Comparison of ENCODE assay signal across 15 mouse cellular contexts in genomic region chr2:102033818-102034512, GRCm38 (mm10).
A peak's percentile ranks its signal among the peaks of the same experiment; 100 is the strongest.
DNase-seq lines count a peak whose midpoint lies in the region; ATAC-seq and TF ChIP-seq lines count a peak whose summit lies in the region.
"Had no signal": no experiment of that assay in that cellular context is flagged by ENCODE, and none has a peak within 500 bp of the region (broad histone marks: within the 10 kb centered on the region; RNA-seq: fewer than 3 reads in every experiment).

No protein-coding gene starts in this region.

- no peak overlapping the region for H3K4me2 ChIP-seq in forebrain, embryonic 11.5 days (ENCODE audit: low read depth, low read length, severe bottlenecking)
- no peak overlapping the region for H3K4me2 ChIP-seq in limb, embryonic 13.5 days (replicated peaks)
- H3K4me2 ChIP-seq in myocyte (ENCODE audit: low read depth), result peak overlapping the region; percentile 69
- H3K4me2 ChIP-seq: heart, embryonic 12.5 days; kidney, embryonic 15.5 days had no signal

- H3K27me3 ChIP-seq in forebrain, embryonic 10.5 days (ENCODE audit: poor library complexity, severe bottlenecking), result no peaks in the 10 kb centered on the region
- H3K27me3 ChIP-seq in forebrain, embryonic 11.5 days (ENCODE audit: control insufficient read depth, insufficient read depth, low read length), result no peaks in the 10 kb centered on the region
- no peaks in the 10 kb centered on the region for H3K27me3 ChIP-seq in limb, embryonic 13.5 days
- H3K27me3 ChIP-seq in limb, embryonic 10.5 days (ENCODE audit: low read depth, poor library complexity, severe bottlenecking), result no peaks in the 10 kb centered on the region
- H3K27me3 ChIP-seq in myocyte (ENCODE audit: control insufficient read depth, insufficient read depth, insufficient read length), result no peaks in the 10 kb centered on the region
- H3K27me3 ChIP-seq: heart, embryonic 12.5 days; kidney, embryonic 15.5 days had no signal

- no peaks in the 10 kb centered on the region for H3K9me3 ChIP-seq in forebrain, embryonic 10.5 days
- no peaks in the 10 kb centered on the region for H3K9me3 ChIP-seq in forebrain, embryonic 11.5 days (ENCODE audit: control insufficient read depth, low read length)
- no peaks in the 10 kb centered on the region for H3K9me3 ChIP-seq in limb, embryonic 13.5 days
- no peaks in the 10 kb centered on the region for H3K9me3 ChIP-seq in limb, embryonic 10.5 days (replicated peaks)
- H3K9me3 ChIP-seq: heart, embryonic 12.5 days; kidney, embryonic 15.5 days had no signal

- 0 out of 2 replicates have a peak overlapping the region, but pooled peaks have one; percentile 27 for H3K27ac ChIP-seq in forebrain, embryonic 10.5 days
- no peak overlapping the region for H3K27ac ChIP-seq in forebrain, embryonic 11.5 days (ENCODE audit: low read depth, low read length)
- 0 out of 2 replicates have a peak overlapping the region, but pooled peaks have one; percentile 6 for H3K27ac ChIP-seq in limb, embryonic 13.5 days
- H3K27ac ChIP-seq in limb, embryonic 10.5 days, result no peak overlapping the region
- H3K27ac ChIP-seq: kidney, embryonic 15.5 days had no signal

- no peak overlapping the region for H3K4me3 ChIP-seq in forebrain, embryonic 10.5 days
- no peak overlapping the region for H3K4me3 ChIP-seq in forebrain, embryonic 11.5 days (ENCODE audit: low read depth, low read length)
- no peak overlapping the region for H3K4me3 ChIP-seq in limb, embryonic 13.5 days
- H3K4me3 ChIP-seq in limb, embryonic 10.5 days, result no peak overlapping the region
- H3K4me3 ChIP-seq in myocyte, result no peak overlapping the region
- H3K4me3 ChIP-seq: heart, embryonic 12.5 days; kidney, embryonic 15.5 days; left cerebral cortex, adult 2 months had no signal

- no peak for ATAC-seq in forebrain, embryonic 11.5 days (replicated peaks; ENCODE audit: low FRiP score)
- no peak for ATAC-seq in limb, embryonic 13.5 days (ENCODE audit: low FRiP score, low read depth)

- H3K36me3 ChIP-seq in forebrain, embryonic 10.5 days (replicated peaks), result peaks cover 3% of the 10 kb centered on the region
- no peaks in the 10 kb centered on the region for H3K36me3 ChIP-seq in forebrain, embryonic 11.5 days (ENCODE audit: control insufficient read depth, insufficient read depth, low read length)
- peaks cover 5% of the 10 kb centered on the region; the same call in 1 of the 2 replicates for H3K36me3 ChIP-seq in limb, embryonic 13.5 days
- peaks cover 6% of the 10 kb centered on the region; the same call in 1 of the 2 replicates for H3K36me3 ChIP-seq in limb, embryonic 10.5 days
- H3K36me3 ChIP-seq in myocyte (ENCODE audit: control insufficient read depth, insufficient read depth), result peaks cover 8% of the 10 kb centered on the region
- H3K36me3 ChIP-seq: heart, embryonic 12.5 days; kidney, embryonic 15.5 days had no signal

- DNase-seq in forebrain, embryonic 10.5 days (ENCODE audit: extremely low spot score, low spot score), result no peak
- DNase-seq in forebrain, embryonic 11.5 days (ENCODE audit: low spot score), result no peak
- no peak for DNase-seq in limb, embryonic 10.5 days (ENCODE audit: low spot score)
- peak; percentile 63 for DNase-seq in MEL-GATA-1-ER (ENCODE audit: extremely low read depth, low read depth)
- DNase-seq in gastrocnemius, adult 8-10 months (ENCODE audit: low spot score in 2 of 2), result no peak
- DNase-seq in heart, adult 11 months, result no peak
- DNase-seq: cerebellum, adult 11 months; gastrocnemius, postnatal 25 days; right cerebral cortex, adult 18-20 months; spleen, adult 18-20 months had no signal

- no peak for TF ChIP-seq POLR2A in myocyte (IDR thresholded peaks at IDR 0.05; ENCODE audit: insufficient read length, low read depth)

- no peak overlapping the region for H3ac ChIP-seq in myocyte (ENCODE audit: control insufficient read depth, insufficient read length)

- peaks cover 15% of the 10 kb centered on the region for H3K79me2 ChIP-seq in myocyte (ENCODE audit: control insufficient read depth, insufficient read depth)

- H3K4me1 ChIP-seq in forebrain, embryonic 10.5 days, result peaks cover 56% of the 10 kb centered on the region
- peaks cover 22% of the 10 kb centered on the region for H3K4me1 ChIP-seq in forebrain, embryonic 11.5 days (replicated peaks; ENCODE audit: control insufficient read depth, insufficient read depth, low read length)
- H3K4me1 ChIP-seq in limb, embryonic 13.5 days, result peaks cover 46% of the 10 kb centered on the region
- H3K4me1 ChIP-seq in limb, embryonic 10.5 days, result peaks cover 27% of the 10 kb centered on the region

- WGBS in forebrain, embryonic 10.5 days, result 83% methylated on average over 9 of the region's 9 CpGs
- WGBS in forebrain, embryonic 11.5 days, result 80% methylated on average over 9 of the region's 9 CpGs
- 61% methylated on average over 9 of the region's 9 CpGs for WGBS in limb, embryonic 13.5 days
- 81% methylated on average over 9 of the region's 9 CpGs for WGBS in limb, embryonic 10.5 days

- H3K9ac ChIP-seq in forebrain, embryonic 11.5 days (ENCODE audit: low read length), result no peak overlapping the region
- no peak overlapping the region; the same call in 1 of the 2 replicates for H3K9ac ChIP-seq in limb, embryonic 13.5 days
- H3K9ac ChIP-seq: heart, embryonic 12.5 days; kidney, embryonic 15.5 days had no signal

TF ChIP-seq in myocyte, 11 proteins besides CTCF, POLR2A, EP300 and RAD21:
- TF ChIP-seq USF1 (IDR thresholded peaks at IDR 0.05; ENCODE audit: low read depth), result no peak
- TF ChIP-seq E2F4 (IDR thresholded peaks at IDR 0.05; ENCODE audit: insufficient read depth), result no peak
- TF ChIP-seq TCF12 (IDR thresholded peaks at IDR 0.05; ENCODE audit: insufficient read depth, poor library complexity, severe bottlenecking), result no peak
- TF ChIP-seq REST (IDR thresholded peaks at IDR 0.05; ENCODE audit: insufficient read depth, insufficient read length), result no peak
- TF ChIP-seq POLR2AphosphoS2 (IDR thresholded peaks at IDR 0.05; ENCODE audit: insufficient read length, low read depth), result no peak
- no peak for TF ChIP-seq SRF (IDR thresholded peaks at IDR 0.05; ENCODE audit: control insufficient read depth, insufficient read length, low read depth)
- no peak for TF ChIP-seq TCF3 (IDR thresholded peaks at IDR 0.05; ENCODE audit: insufficient read length, low read depth)
- TF ChIP-seq CEBPB (IDR thresholded peaks at IDR 0.05; ENCODE audit: insufficient read depth, poor library complexity, severe bottlenecking), result no peak
- TF ChIP-seq MAX (IDR thresholded peaks at IDR 0.05; ENCODE audit: low read depth), result no peak
- peak in 1 of 3 experiments; percentile 25 for TF ChIP-seq MYOG (IDR thresholded peaks at IDR 0.05; ENCODE audit: control insufficient read depth in 1 of 3, insufficient read depth in 1 of 3, insufficient read length in 2 of 3, low read depth in 2 of 3)
- TF ChIP-seq MYOD1 (IDR thresholded peaks at IDR 0.05; ENCODE audit: control insufficient read depth in 1 of 3, insufficient read length in 2 of 3, low read depth in 2 of 3), result peak in 2 of 3 experiments; percentile 12 to 41

Comparison
In these comparisons a context has a peak if more than half of its experiments do, and no peak if none do; other contexts are left out.
1. H3K27ac ChIP-seq: peak in forebrain, embryonic 10.5 days (single experiment) and limb, embryonic 13.5 days (single experiment); none in forebrain, embryonic 11.5 days (single experiment) and limb, embryonic 10.5 days (single experiment).